Mouse (Mus musculus): Measurements from ENCODE around the gene Sbk2.

Sbk2 gene

GRCm38 (mm10) chr7:4953815-4954445 lies 10.3 kb downstream of the Sbk2 start:
- DNase-seq (ENCODE audit: low read depth, low spot score): no peak

- DNase-seq (ENCODE audit: low read depth, low spot score): no peak
Observed at GRCm38 (mm10) chr7:4950561-4951342, 13.5 kb downstream of the Sbk2 start.

GRCm38 (mm10) chr7:4948386-4948785 lies 15.8 kb downstream of the Sbk2 start:
- no peak for DNase-seq (ENCODE audit: low read depth, low spot score)

GRCm38 (mm10) chr7:4947855-4948254 lies 16.4 kb downstream of the Sbk2 start:
- no peak for DNase-seq (ENCODE audit: low read depth, low spot score)

- peak; percentile 95 for DNase-seq (ENCODE audit: low read depth, low spot score)
Observed at GRCm38 (mm10) chr7:4943223-4943815, 20.9 kb downstream of the Sbk2 start.

GRCm38 (mm10) chr7:4942673-4943072 lies 21.5 kb downstream of the Sbk2 start:
- no peak for DNase-seq (ENCODE audit: low read depth, low spot score)

GRCm38 (mm10) chr7:4940068-4940479 lies 24.1 kb downstream of the Sbk2 start:
- DNase-seq (ENCODE audit: low read depth, low spot score): peak; percentile 89

- DNase-seq (ENCODE audit: low read depth, low spot score): peak; percentile 70
Observed at GRCm38 (mm10) chr7:4938456-4938855, 25.8 kb downstream of the Sbk2 start.

- no peak for DNase-seq (ENCODE audit: low read depth, low spot score)
Observed at GRCm38 (mm10) chr7:4937392-4937791, 26.8 kb downstream of the Sbk2 start.

GRCm38 (mm10) chr7:4936832-4937231 lies 27.4 kb downstream of the Sbk2 start:
- DNase-seq (ENCODE audit: low read depth, low spot score): no peak

GRCm38 (mm10) chr7:4934160-4934914 lies 29.9 kb downstream of the Sbk2 start:
- peak; percentile 57 for DNase-seq (ENCODE audit: low read depth, low spot score)

GRCm38 (mm10) chr7:4933103-4933502 lies 31.1 kb downstream of the Sbk2 start:
- no peak for DNase-seq (ENCODE audit: low read depth, low spot score)

GRCm38 (mm10) chr7:4928323-4928722 lies 35.9 kb downstream of the Sbk2 start:
- no peak for DNase-seq (ENCODE audit: low read depth, low spot score)

GRCm38 (mm10) chr7:4927711-4928110 lies 36.5 kb downstream of the Sbk2 start:
- DNase-seq (ENCODE audit: low read depth, low spot score): no peak

GRCm38 (mm10) chr7:4926849-4927248 lies 37.4 kb downstream of the Sbk2 start:
- DNase-seq (ENCODE audit: low read depth, low spot score): no peak

- DNase-seq (ENCODE audit: low read depth, low spot score): no peak
Observed at GRCm38 (mm10) chr7:4925441-4926381, 38.5 kb downstream of the Sbk2 start, which contains the start of gene Ssc5d. Gene Ssc5d, plus strand, starts transcription at chr7:4925785.

- no peak for DNase-seq (ENCODE audit: low read depth, low spot score)
Observed at GRCm38 (mm10) chr7:4924891-4925301, 39.3 kb downstream of the Sbk2 start.

- no peak for DNase-seq (ENCODE audit: low read depth, low spot score)
Observed at GRCm38 (mm10) chr7:4924483-4924882, 39.7 kb downstream of the Sbk2 start.

GRCm38 (mm10) chr7:4923586-4924364 lies 40.4 kb downstream of the Sbk2 start:
- DNase-seq (ENCODE audit: low read depth, low spot score): no peak

Measured in ES-CJ7 (cell line).